Mouse (Mus musculus) frontal cortex, postnatal 14 days (tissue): Measurements from ENCODE around the gene Rad51b.

Experiments
- DNase-seq, 2 experiments: peaks; one replicate each; pipeline ENCODE4 v3.0.0; 2022; ENCODE audit warnings: low spot score in 2 of 2

Gene Rad51b

GRCm38 (mm10) chr12:79380190-79380589 lies 83.1 kb downstream of the Rad51b start:
- DNase-seq = no peak

- DNase-seq = no peak
Observed at GRCm38 (mm10) chr12:79381489-79381888, 84.4 kb downstream of the Rad51b start.

GRCm38 (mm10) chr12:79382416-79382815 lies 85.3 kb downstream of the Rad51b start:
- no peak for DNase-seq

- DNase-seq = no peak
Observed at GRCm38 (mm10) chr12:79383583-79383982, 86.5 kb downstream of the Rad51b start.

- DNase-seq = no peak
Observed at GRCm38 (mm10) chr12:79384787-79385186, 87.7 kb downstream of the Rad51b start.

GRCm38 (mm10) chr12:79385199-79385598 lies 88.1 kb downstream of the Rad51b start:
- DNase-seq = no peak

GRCm38 (mm10) chr12:79387886-79388285 lies 90.8 kb downstream of the Rad51b start:
- no peak for DNase-seq

GRCm38 (mm10) chr12:79389251-79389650 lies 92.2 kb downstream of the Rad51b start:
- DNase-seq = no peak

- no peak for DNase-seq
Observed at GRCm38 (mm10) chr12:79389971-79390370, 92.9 kb downstream of the Rad51b start.

- DNase-seq = no peak
Observed at GRCm38 (mm10) chr12:79393636-79394035, 96.6 kb downstream of the Rad51b start.

GRCm38 (mm10) chr12:79403992-79404391 lies 106.9 kb downstream of the Rad51b start:
- no peak for DNase-seq

GRCm38 (mm10) chr12:79404494-79404893 lies 107.4 kb downstream of the Rad51b start:
- DNase-seq = no peak

GRCm38 (mm10) chr12:79408677-79409076 lies 111.6 kb downstream of the Rad51b start:
- DNase-seq = no peak

- no peak for DNase-seq
Observed at GRCm38 (mm10) chr12:79409126-79409860, 112.2 kb downstream of the Rad51b start.

- DNase-seq = no peak
Observed at GRCm38 (mm10) chr12:79412894-79413507, 115.9 kb downstream of the Rad51b start.

GRCm38 (mm10) chr12:79417360-79417759 lies 120.3 kb downstream of the Rad51b start:
- no peak for DNase-seq

GRCm38 (mm10) chr12:79420605-79421004 lies 123.5 kb downstream of the Rad51b start:
- DNase-seq = no peak

- DNase-seq = no peak
Observed at GRCm38 (mm10) chr12:79429507-79430291, 132.6 kb downstream of the Rad51b start.

- no peak for DNase-seq
Observed at GRCm38 (mm10) chr12:79431138-79431537, 134.1 kb downstream of the Rad51b start.

- no peak for DNase-seq
Observed at GRCm38 (mm10) chr12:79433724-79434442, 136.8 kb downstream of the Rad51b start.

GRCm38 (mm10) chr12:79435474-79435873 lies 138.4 kb downstream of the Rad51b start:
- no peak for DNase-seq

GRCm38 (mm10) chr12:79436035-79436434 lies 139.0 kb downstream of the Rad51b start:
- DNase-seq = no peak
